Mouse (Mus musculus): ENCODE measurements around the gene Iah1. TPM values are rescaled to one million over a fixed set of nuclear protein-coding genes. Genes with fewer than 3 reads are reported as not detected.

Gene Iah1
- polyA plus RNA-seq, 1 experiment from 2014 or later = 67.7 TPM

- no peak for ATAC-seq (replicated peaks; ENCODE audit: low FRiP score)
- 80% methylated on average over 9 of the region's 9 CpGs for WGBS
- H3K27me3 ChIP-seq = no peaks in the 10 kb centered on the region
- no peaks in the 10 kb centered on the region for H3K9me3 ChIP-seq (replicated peaks)
- no peak overlapping the region for H3K4me3 ChIP-seq (replicated peaks)
- H3K4me1 ChIP-seq = 0 out of 2 replicates have a peak, but pooled peaks cover 5% of the 10 kb centered on the region
- H3K4me2 ChIP-seq = no peak overlapping the region
- H3K9ac ChIP-seq = no peak overlapping the region
- H3K27ac ChIP-seq = no peak overlapping the region
- H3K36me3 ChIP-seq = peaks cover 81% of the 10 kb centered on the region
Measured at GRCm38 (mm10) chr12:21322856-21323255, 6.7 kb downstream of the Iah1 start.

DNA sequence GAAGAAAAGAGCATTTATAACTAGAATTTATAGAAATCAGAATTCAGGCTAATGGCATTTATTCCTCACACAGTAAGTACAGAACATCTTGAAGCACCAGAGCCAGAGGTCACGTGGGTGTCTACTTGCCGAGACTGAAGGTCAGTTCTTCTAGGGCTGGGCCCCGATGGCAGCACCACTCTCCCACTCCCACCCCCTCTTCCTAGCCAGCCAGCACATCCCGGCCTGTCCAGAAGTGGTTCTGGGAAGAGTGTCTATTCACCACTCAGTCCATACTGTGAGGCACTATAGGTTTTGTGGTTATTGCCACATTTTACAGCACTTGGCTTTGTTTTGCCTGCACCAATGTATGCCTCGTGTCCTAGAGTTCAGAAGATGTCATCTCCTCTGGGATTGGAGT lies 7.9 kb downstream of the Iah1 start:
- Histone ChIP-seq H3K4me2 (no peak overlapping the region), H3K36me3 (peaks cover 91% of the 10 kb centered on the region), H3K9me3 (replicated peaks) (no peaks in the 10 kb centered on the region), H3K4me1 (no peaks in the 10 kb centered on the region), H3K9ac (no peak overlapping the region), H3K4me3 (replicated peaks) (no peak overlapping the region), H3K27ac (no peak overlapping the region), H3K27me3 (no peaks in the 10 kb centered on the region)
- WGBS = 79% methylated on average over 5 of the region's 5 CpGs
- ATAC-seq (replicated peaks; ENCODE audit: low FRiP score) = no peak

DNA sequence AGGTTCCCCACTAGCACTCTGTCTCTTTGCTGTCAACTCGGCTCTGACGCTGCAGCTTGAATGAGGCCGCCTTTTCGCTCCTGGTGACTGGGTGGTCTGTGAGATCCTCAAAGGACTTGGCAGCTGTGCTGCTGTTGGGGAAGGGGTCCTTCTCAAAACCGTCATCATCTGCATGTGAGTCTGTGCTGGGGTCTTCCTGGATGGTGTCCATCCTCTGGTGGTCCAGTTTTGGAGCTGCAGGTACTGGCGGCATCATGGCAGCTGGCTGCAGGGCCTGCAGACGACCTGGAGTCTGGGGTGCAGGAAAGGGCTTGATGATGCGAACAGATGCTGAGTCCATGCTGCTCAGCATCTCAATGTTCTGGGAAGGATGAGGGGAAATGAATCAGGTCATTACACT lies 9.1 kb downstream of the Iah1 start:
- peaks cover 92% of the 10 kb centered on the region for H3K36me3 ChIP-seq
- 94% methylated on average over 8 of the region's 8 CpGs for WGBS
- no peaks in the 10 kb centered on the region for H3K9me3 ChIP-seq (replicated peaks)
- H3K27ac ChIP-seq = no peak overlapping the region
- ATAC-seq (replicated peaks; ENCODE audit: low FRiP score) = no peak
- H3K4me3 ChIP-seq (replicated peaks) = no peak overlapping the region
- H3K27me3 ChIP-seq = no peaks in the 10 kb centered on the region
- no peak overlapping the region for H3K9ac ChIP-seq
- H3K4me2 ChIP-seq = no peak overlapping the region
- no peaks in the 10 kb centered on the region for H3K4me1 ChIP-seq

- Histone ChIP-seq H3K4me3 (replicated peaks) (no peak overlapping the region), H3K9me3 (replicated peaks) (no peaks in the 10 kb centered on the region), H3K9ac (no peak overlapping the region), H3K36me3 (peaks cover 92% of the 10 kb centered on the region), H3K27ac (no peak overlapping the region), H3K4me1 (no peaks in the 10 kb centered on the region), H3K4me2 (no peak overlapping the region), H3K27me3 (no peaks in the 10 kb centered on the region)
- no peak for ATAC-seq (replicated peaks; ENCODE audit: low FRiP score)
- 89% methylated on average over 3 of the region's 3 CpGs for WGBS
Measured at GRCm38 (mm10) chr12:21326325-21326724, 10.1 kb downstream of the Iah1 start.

GRCm38 (mm10) chr12:21329661-21330400 lies 13.6 kb downstream of the Iah1 start:
- Histone ChIP-seq H3K4me3 (replicated peaks) (no peak overlapping the region), H3K4me1 (no peaks in the 10 kb centered on the region), H3K27me3 (no peaks in the 10 kb centered on the region), H3K9me3 (replicated peaks) (no peaks in the 10 kb centered on the region), H3K27ac (no peak overlapping the region), H3K36me3 (peaks cover 94% of the 10 kb centered on the region), H3K9ac (no peak overlapping the region), H3K4me2 (no peak overlapping the region)
- 85% methylated on average over 9 of the region's 9 CpGs for WGBS
- no peak for ATAC-seq (replicated peaks; ENCODE audit: low FRiP score)

GRCm38 (mm10) chr12:21330961-21331576 lies 14.9 kb downstream of the Iah1 start:
- Histone ChIP-seq H3K9ac (no peak overlapping the region), H3K36me3 (peaks cover 94% of the 10 kb centered on the region), H3K27me3 (no peaks in the 10 kb centered on the region), H3K9me3 (replicated peaks) (no peaks in the 10 kb centered on the region), H3K27ac (no peak overlapping the region), H3K4me2 (no peak overlapping the region), H3K4me1 (no peaks in the 10 kb centered on the region), H3K4me3 (replicated peaks) (no peak overlapping the region)
- ATAC-seq (replicated peaks; ENCODE audit: low FRiP score) = no peak
- WGBS = 88% methylated on average over 10 of the region's 10 CpGs

- WGBS = 85% methylated on average over 6 of the region's 6 CpGs
- no peak overlapping the region for H3K9ac ChIP-seq
- no peak overlapping the region for H3K4me2 ChIP-seq
- no peak for ATAC-seq (replicated peaks; ENCODE audit: low FRiP score)
- no peaks in the 10 kb centered on the region for H3K9me3 ChIP-seq (replicated peaks)
- peaks cover 94% of the 10 kb centered on the region for H3K36me3 ChIP-seq
- H3K27ac ChIP-seq = no peak overlapping the region
- no peaks in the 10 kb centered on the region for H3K27me3 ChIP-seq
- H3K4me3 ChIP-seq (replicated peaks) = no peak overlapping the region
- no peaks in the 10 kb centered on the region for H3K4me1 ChIP-seq
Measured at GRCm38 (mm10) chr12:21331711-21332110, 15.5 kb downstream of the Iah1 start.

DNA sequence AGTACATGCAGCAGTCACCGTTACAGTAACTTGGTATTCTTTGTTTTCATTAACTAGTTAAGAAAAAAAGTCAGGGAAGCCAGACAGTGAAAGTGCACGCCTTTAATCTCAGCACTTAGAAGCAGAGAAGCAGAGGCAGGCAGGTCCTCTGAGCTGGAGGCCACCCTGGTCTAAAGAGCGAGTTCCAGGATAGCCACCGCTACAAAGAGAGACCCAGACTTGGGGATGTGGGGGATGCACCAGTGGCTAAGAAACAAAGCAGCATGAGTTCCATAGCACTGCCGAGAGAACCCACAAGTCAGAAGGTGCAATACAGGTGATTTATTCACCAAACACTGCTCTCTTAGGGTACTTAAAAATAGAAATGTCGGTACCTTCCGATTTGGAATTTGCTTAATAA lies 16.8 kb downstream of the Iah1 start:
- peaks cover 89% of the 10 kb centered on the region for H3K36me3 ChIP-seq
- no peak overlapping the region for H3K27ac ChIP-seq
- WGBS = 92% methylated on average over 7 of the region's 7 CpGs
- no peak overlapping the region for H3K9ac ChIP-seq
- H3K4me1 ChIP-seq = no peaks in the 10 kb centered on the region
- no peak overlapping the region for H3K4me3 ChIP-seq (replicated peaks)
- no peak for ATAC-seq (replicated peaks; ENCODE audit: low FRiP score)
- H3K27me3 ChIP-seq = no peaks in the 10 kb centered on the region
- no peaks in the 10 kb centered on the region for H3K9me3 ChIP-seq (replicated peaks)
- no peak overlapping the region for H3K4me2 ChIP-seq

GRCm38 (mm10) chr12:21333766-21334165 lies 17.6 kb downstream of the Iah1 start:
- Histone ChIP-seq H3K9me3 (replicated peaks) (no peaks in the 10 kb centered on the region), H3K36me3 (peaks cover 90% of the 10 kb centered on the region)
- ATAC-seq (replicated peaks; ENCODE audit: low FRiP score) = no peak

DNA sequence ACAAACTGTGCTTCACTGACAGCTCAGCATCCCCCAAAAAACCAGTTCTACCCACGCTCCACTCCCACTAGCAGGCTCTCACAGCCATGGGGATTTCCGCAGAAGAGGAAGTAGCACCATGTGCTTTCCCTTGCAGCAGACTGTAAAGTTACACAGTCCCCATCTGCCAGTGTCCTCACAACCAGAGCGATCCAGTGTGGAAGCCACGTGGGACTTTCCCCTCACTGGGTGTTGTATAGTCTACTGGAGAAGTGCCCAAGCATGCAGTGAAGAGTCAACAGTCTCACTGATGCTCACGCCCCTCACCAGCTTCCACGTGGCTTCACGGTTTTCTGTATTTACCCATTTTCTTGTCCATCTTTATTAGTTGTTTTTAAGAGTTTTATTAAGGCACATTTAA lies 19.7 kb downstream of the Iah1 start:
- no peak overlapping the region for H3K27ac ChIP-seq
- 87% methylated on average over 7 of the region's 7 CpGs for WGBS
- no peak overlapping the region for H3K4me3 ChIP-seq (replicated peaks)
- no peak overlapping the region for H3K9ac ChIP-seq
- peaks cover 89% of the 10 kb centered on the region for H3K36me3 ChIP-seq
- no peak overlapping the region for H3K4me2 ChIP-seq
- no peaks in the 10 kb centered on the region for H3K9me3 ChIP-seq (replicated peaks)
- ATAC-seq (replicated peaks; ENCODE audit: low FRiP score) = no peak
- H3K27me3 ChIP-seq = no peaks in the 10 kb centered on the region
- H3K4me1 ChIP-seq = no peaks in the 10 kb centered on the region

More at GRCm38 (mm10) chr12:21333766-21334165, 17.6 kb downstream of the Iah1 start:
- Histone ChIP-seq H3K4me2 (no peak overlapping the region), H3K4me1 (no peaks in the 10 kb centered on the region), H3K27me3 (no peaks in the 10 kb centered on the region), H3K4me3 (replicated peaks) (no peak overlapping the region), H3K9ac (no peak overlapping the region), H3K27ac (no peak overlapping the region)
- WGBS = 95% methylated on average over 5 of the region's 5 CpGs

DNA sequence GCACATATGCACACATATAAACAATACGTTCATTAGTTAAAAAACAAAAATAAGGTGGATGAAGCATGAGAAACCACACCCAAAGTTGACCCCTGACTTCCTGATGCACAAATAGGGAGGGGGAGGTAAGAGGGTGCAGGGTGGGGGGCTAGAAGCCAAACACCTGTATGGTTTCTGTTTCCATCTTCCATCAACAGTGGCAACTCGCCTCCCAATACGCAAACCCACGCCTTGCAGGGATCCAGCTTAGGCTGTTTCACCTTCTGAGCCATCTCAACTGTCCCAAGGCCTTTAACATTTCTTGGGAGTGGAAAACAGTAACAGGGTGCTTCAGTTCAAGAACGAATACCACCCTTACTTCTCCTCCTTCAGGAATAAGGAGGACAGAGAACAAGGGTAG lies 21.0 kb downstream of the Iah1 start:
- Histone ChIP-seq H3K4me2 (no peak overlapping the region), H3K9ac (no peak overlapping the region), H3K27me3 (no peaks in the 10 kb centered on the region), H3K27ac (no peak overlapping the region), H3K4me1 (no peaks in the 10 kb centered on the region), H3K9me3 (replicated peaks) (no peaks in the 10 kb centered on the region), H3K36me3 (peaks cover 85% of the 10 kb centered on the region), H3K4me3 (replicated peaks) (no peak overlapping the region)
- no peak for ATAC-seq (replicated peaks; ENCODE audit: low FRiP score)
- 96% methylated on average over 5 of the region's 5 CpGs for WGBS

DNA sequence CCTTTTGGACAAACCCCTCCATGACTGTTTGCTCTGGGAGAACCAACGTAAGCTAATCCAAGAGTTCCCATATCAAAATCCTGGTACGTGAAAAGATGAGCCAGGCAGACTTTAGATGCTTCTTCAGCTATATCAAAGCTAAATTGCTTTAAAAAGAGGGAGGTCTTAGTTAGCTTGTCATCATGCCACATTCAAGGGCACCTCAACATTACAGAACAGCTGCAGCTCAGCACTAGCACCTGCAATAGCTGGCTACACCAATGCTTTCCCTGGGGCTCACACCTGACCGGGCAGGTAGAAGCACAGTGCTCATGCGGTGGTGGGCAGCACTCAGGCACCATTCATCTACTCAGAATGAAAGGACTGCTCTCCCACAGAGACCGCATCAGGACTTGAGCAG lies 24.5 kb downstream of the Iah1 start:
- no peak for ATAC-seq (replicated peaks; ENCODE audit: low FRiP score)
- Histone ChIP-seq H3K4me2 (no peak overlapping the region), H3K27ac (no peak overlapping the region), H3K4me3 (replicated peaks) (no peak overlapping the region), H3K9ac (no peak overlapping the region), H3K27me3 (no peaks in the 10 kb centered on the region), H3K9me3 (replicated peaks) (no peaks in the 10 kb centered on the region), H3K4me1 (no peaks in the 10 kb centered on the region), H3K36me3 (peaks cover 75% of the 10 kb centered on the region)
- 95% methylated on average over 5 of the region's 5 CpGs for WGBS

Measured in kidney, embryonic 15.5 days (tissue).